Mouse (Mus musculus) Muller cell, postnatal 12 days (primary cell): ENCODE results near the gene Psma7.
A peak's percentile ranks its signal among the peaks of the same experiment; 100 is the strongest.

Experiments
- DNase-seq: peaks from one replicate; pipeline ENCODE4 v3.0.0-alpha.2; 2015; ENCODE audit errors: inconsistent ontology term

The Psma7 gene

DNA sequence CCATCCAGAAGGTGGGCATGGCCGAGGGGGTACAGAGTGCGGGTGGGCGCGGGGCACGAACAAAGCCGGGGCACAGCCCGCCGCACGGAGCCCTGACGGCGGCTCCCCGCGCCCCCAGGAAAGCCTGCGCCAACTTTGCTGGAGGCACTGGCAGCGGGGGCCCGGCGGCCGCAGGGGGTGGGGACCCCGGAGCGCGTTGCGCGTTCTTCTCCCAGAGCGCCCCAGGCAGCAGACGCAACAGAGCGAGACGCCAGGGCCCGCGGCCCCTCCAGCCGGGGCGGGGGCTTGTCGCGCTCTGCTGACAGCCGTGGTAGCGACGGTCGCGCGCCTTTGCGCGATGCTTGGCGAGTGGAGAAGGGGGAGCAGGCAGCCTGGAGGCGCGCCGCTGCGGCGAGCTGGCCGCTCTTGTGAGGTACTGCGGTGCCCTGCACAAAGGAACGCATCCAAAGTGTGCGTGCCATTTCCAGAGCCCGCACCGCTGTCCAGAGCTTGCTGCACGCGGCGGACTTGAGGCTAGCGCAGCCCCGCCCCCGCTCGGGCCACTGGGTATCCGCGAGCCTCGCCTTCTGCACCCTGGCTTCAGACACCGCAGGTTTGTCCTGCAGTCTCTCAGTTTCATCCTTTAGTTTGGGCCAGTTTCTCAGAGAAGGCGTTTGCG is 754 bp upstream of the Psma7 start:
- peak; percentile 70 for DNase-seq

GRCm38 (mm10) chr2:180041577-180042255 is 517 bp downstream of the Psma7 start:
- DNase-seq = no peak

DNA sequence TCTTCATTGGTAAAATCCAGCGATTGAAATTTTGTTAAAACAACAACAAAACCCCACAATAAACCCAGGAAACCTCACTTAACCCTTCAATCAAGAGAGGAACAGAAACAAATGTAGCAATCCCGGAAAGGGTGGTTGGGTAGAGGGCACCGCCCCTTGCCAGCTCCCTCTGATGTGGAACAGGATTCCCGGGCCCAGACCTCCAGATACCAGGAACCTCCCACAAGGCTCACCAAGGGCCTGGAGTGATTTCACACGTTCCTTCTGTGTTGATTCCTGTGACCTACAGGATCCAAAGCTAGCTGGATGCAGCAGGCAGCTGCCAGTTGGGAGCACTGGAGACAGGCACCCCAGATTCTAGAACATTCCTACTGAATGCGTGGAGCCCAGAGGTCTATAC is 1.8 kb downstream of the Psma7 start:
- no peak for DNase-seq

DNA sequence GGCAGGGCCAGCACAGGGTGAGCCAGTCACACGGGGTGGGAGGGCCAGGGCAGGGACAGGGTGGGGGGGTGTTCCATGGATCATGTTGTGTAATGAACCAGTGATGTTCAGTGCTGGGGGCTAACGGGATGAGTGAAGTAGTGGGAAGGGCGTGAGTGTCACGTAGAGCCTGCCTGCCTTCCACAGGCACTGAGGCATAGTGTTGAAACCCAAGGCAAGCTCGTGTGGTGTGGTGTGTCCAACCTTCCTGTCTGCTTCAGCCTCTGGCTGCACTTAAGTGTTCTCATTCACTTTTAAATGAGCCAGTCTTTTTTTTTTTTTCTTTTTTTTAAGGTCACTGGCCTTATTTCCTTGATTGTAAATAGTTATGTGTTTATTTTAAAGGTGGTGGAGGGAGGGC is 7.5 kb downstream of the Psma7 start:
- no peak for DNase-seq

GRCm38 (mm10) chr2:180033956-180034355 is 8.3 kb downstream of the Psma7 start:
- DNase-seq = peak; percentile 71

- peak; percentile 80 for DNase-seq
Observed at GRCm38 (mm10) chr2:180032925-180033324, 9.3 kb downstream of the Psma7 start.

- DNase-seq = no peak
Observed at GRCm38 (mm10) chr2:180031270-180031669, 11.0 kb downstream of the Psma7 start.

- DNase-seq = no peak
Observed at GRCm38 (mm10) chr2:180027768-180028167, 14.5 kb downstream of the Psma7 start.

GRCm38 (mm10) chr2:180025861-180026200 is 16.4 kb downstream of the Psma7 start:
- no peak for DNase-seq

- DNase-seq = peak; percentile 62
Observed at GRCm38 (mm10) chr2:180025135-180025860, 16.9 kb downstream of the Psma7 start.

DNA sequence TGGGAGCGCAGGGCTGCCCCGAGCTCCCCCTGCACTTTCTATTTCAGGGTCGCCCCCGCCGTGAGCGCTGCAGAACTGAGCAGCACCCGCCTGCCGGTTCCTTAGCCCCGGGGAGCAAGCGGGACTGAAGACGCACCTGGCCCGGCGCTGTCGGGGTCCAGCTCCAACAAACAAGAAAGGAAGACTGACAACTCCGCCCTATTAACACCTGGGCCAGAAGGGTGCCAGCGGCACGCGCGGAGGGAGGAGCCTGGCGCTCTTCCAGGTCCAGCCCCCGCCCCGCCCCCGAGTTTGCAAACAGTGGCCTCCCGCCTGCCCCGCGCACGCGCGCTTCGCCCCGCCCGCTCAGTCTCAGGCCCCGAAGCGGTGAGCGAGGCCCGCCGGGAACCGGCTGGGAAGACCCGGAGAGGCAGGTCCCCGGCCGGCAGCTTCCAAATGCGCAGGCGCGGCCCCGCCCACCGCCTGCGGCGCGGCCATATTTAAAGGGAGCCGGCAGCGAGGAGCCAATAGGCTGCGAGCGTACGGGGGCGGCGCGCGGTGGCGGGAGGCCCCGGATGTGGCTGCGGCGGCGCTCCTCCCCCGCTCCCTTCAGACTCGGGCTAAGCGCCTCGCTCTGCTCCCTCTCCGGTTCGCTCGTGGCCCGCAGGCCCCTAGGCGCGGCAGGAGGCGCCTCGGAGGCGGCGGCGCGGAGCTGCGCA is 17.7 kb downstream of the Psma7 start, which contains the start of gene Lsm14b:
Gene Lsm14b (plus strand): TSS at position 587 of the 698 bp plus-strand sequence.
- peak; percentile 100 for DNase-seq

GRCm38 (mm10) chr2:180022751-180023150 is 19.5 kb downstream of the Psma7 start:
- no peak for DNase-seq

- DNase-seq = no peak
Observed at GRCm38 (mm10) chr2:180020919-180021318, 21.3 kb downstream of the Psma7 start.

- no peak for DNase-seq
Observed at GRCm38 (mm10) chr2:180020091-180020661, 22.1 kb downstream of the Psma7 start.

DNA sequence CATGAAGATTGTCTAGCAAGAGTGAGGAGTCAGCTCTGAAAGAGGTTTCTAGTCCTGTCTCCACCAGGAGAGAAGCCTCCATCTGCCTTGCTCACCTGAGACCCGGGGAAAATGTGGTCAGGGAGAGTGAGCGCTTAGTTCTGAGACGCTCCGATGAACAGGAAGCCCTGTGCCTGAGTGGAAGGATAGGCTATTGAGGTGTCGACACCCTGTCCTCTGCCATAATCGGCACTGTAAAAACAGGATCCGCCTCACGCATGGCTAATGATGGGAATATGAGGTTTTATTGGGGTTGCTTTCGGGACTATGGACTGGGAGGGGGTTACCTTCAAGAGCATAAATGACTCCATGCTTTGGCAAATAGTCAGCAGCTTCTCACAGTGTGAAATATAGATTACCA is 23.7 kb downstream of the Psma7 start:
- no peak for DNase-seq

- no peak for DNase-seq
Observed at GRCm38 (mm10) chr2:180017632-180018031, 24.6 kb downstream of the Psma7 start.

GRCm38 (mm10) chr2:180013686-180014085 is 28.5 kb downstream of the Psma7 start:
- DNase-seq = no peak

GRCm38 (mm10) chr2:180011370-180011769 is 30.9 kb downstream of the Psma7 start:
- no peak for DNase-seq

DNA sequence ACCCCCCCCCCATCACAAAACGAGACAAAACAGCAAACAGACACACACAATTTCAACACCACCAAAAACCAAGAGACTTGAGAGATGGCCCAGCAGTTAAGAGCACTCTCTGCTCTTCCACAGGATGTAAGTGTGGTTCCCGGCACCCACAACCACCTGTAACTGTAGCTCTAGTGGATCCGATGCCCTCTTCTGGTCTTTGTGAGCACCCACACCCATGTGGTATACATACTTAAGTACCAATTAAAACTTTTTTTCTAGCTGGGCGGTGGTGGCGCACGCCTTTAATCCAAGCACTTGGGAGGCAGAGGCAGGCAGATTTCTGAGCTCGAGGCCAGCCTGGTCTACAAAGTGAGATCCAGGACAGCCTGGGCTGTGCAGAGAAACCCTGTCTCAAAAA is 31.5 kb downstream of the Psma7 start:
- DNase-seq = no peak

GRCm38 (mm10) chr2:180006352-180007017 is 35.7 kb downstream of the Psma7 start:
- no peak for DNase-seq

DNA sequence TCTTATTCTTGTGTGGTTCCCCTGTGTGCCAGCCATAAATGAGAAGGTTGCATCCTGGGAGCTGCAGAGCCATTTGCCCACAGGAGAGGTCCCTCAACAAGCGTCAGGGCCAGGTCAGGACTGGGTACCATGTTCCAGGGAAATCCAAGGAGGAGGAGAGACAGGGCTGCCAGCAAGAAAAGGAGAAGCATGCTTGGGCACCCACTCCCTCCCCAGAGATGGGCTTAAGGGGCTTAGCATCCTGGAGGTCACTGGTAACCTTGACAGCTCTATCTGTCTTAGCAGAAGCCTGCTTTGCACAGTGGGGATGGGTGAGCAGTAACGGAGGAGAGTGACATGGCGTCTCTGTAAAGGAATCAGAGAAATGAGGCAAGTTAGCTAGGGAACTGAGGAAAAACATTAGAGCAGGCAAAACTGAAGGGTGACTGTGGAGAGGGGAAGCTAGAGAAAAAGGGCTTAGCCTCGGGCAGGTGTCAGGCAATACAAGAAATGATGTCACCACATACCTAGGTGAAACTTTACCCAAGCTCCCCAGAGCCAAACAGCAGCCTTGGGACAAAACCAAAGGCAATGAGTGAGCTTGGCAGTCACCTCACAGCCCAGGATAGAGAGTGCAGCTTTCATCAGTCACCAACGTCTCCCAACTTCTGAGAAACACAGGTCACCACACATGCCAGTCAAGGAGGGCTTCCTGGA is 36.4 kb downstream of the Psma7 start:
- DNase-seq = no peak
